Mouse (Mus musculus): ENCODE results near the gene Phpt1. TPM values are rescaled to one million over a fixed set of nuclear protein-coding genes. Genes with fewer than 3 reads are reported as not detected.

Phpt1 gene
- polyA plus RNA-seq, 1 experiment from 2014 or later, result 116 TPM

- Histone ChIP-seq H3K36me3 (ENCODE audit: control insufficient read depth, insufficient read depth, low read length) (peaks cover 19% of the 10 kb centered on the region), H3K9ac (ENCODE audit: low read depth, low read length) (no peak overlapping the region), H3K4me2 (no peak overlapping the region), H3K4me3 (ENCODE audit: low read depth, low read length) (no peak overlapping the region), H3K27ac (ENCODE audit: low read depth, low read length) (no peak overlapping the region), H3K4me1 (replicated peaks; ENCODE audit: control insufficient read depth, insufficient read depth, low read length) (peaks cover 19% of the 10 kb centered on the region), H3K9me3 (ENCODE audit: control insufficient read depth, low read length) (no peaks in the 10 kb centered on the region), H3K27me3 (replicated peaks; ENCODE audit: control insufficient read depth, insufficient read depth, low read length) (peaks cover 6% of the 10 kb centered on the region)
- WGBS, result 87% methylated on average over 3 of the region's 3 CpGs
- no peak for ATAC-seq (replicated peaks; ENCODE audit: low FRiP score)
- DNase-seq (ENCODE audit: low spot score), result no peak
Observed at GRCm38 (mm10) chr2:25585601-25586000, 10.6 kb upstream of the Phpt1 start.

DNA sequence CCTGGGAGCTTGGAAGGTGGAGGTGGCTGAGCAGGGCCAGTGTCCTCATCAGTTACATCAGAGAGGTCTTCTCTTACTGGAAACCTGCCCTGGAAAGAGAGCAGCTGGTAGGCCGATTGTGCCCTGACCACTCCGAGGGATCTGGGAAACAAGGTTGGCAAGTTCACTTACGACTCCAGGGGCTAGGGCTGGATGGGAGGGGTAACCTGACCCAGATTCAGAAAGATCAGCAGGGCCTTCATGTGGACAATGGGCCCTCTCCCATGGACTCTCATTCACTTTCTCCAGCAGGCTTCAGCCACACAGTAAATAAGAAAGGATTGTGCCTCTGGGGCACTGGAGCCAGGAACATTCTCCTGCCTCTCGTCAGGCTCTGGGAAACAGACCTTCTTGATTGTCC lies 9.8 kb upstream of the Phpt1 start:
- Histone ChIP-seq H3K4me1 (replicated peaks; ENCODE audit: control insufficient read depth, insufficient read depth, low read length) (peaks cover 19% of the 10 kb centered on the region), H3K27ac (ENCODE audit: low read depth, low read length) (no peak overlapping the region), H3K4me2 (no peak overlapping the region), H3K36me3 (ENCODE audit: control insufficient read depth, insufficient read depth, low read length) (peaks cover 14% of the 10 kb centered on the region), H3K4me3 (ENCODE audit: low read depth, low read length) (no peak overlapping the region), H3K27me3 (replicated peaks; ENCODE audit: control insufficient read depth, insufficient read depth, low read length) (peaks cover 14% of the 10 kb centered on the region), H3K9ac (ENCODE audit: low read depth, low read length) (no peak overlapping the region), H3K9me3 (ENCODE audit: control insufficient read depth, low read length) (no peaks in the 10 kb centered on the region)
- ATAC-seq (replicated peaks; ENCODE audit: low FRiP score), result no peak
- 86% methylated on average over 4 of the region's 4 CpGs for WGBS
- DNase-seq (ENCODE audit: low spot score), result no peak

GRCm38 (mm10) chr2:25584152-25584551 lies 9.1 kb upstream of the Phpt1 start:
- Histone ChIP-seq H3K36me3 (ENCODE audit: control insufficient read depth, insufficient read depth, low read length) (peaks cover 14% of the 10 kb centered on the region), H3K4me3 (ENCODE audit: low read depth, low read length) (no peak overlapping the region), H3K4me1 (replicated peaks; ENCODE audit: control insufficient read depth, insufficient read depth, low read length) (peaks cover 23% of the 10 kb centered on the region), H3K27me3 (replicated peaks; ENCODE audit: control insufficient read depth, insufficient read depth, low read length) (peaks cover 21% of the 10 kb centered on the region), H3K27ac (ENCODE audit: low read depth, low read length) (no peak overlapping the region), H3K9ac (ENCODE audit: low read depth, low read length) (no peak overlapping the region), H3K4me2 (no peak overlapping the region), H3K9me3 (ENCODE audit: control insufficient read depth, low read length) (no peaks in the 10 kb centered on the region)
- ATAC-seq (replicated peaks; ENCODE audit: low FRiP score) (no peak), DNase-seq (ENCODE audit: low spot score) (no peak)
- WGBS, result 94% methylated on average over 3 of the region's 3 CpGs

- peaks cover 11% of the 10 kb centered on the region for H3K36me3 ChIP-seq (ENCODE audit: control insufficient read depth, insufficient read depth, low read length)
- peaks cover 27% of the 10 kb centered on the region for H3K27me3 ChIP-seq (replicated peaks; ENCODE audit: control insufficient read depth, insufficient read depth, low read length)
- ATAC-seq (replicated peaks; ENCODE audit: low FRiP score) (no peak), DNase-seq (ENCODE audit: low spot score) (no peak)
- H3K4me2 ChIP-seq, result no peak overlapping the region
- 69% methylated on average over 4 of the region's 4 CpGs for WGBS
- H3K9ac ChIP-seq (ENCODE audit: low read depth, low read length), result no peak overlapping the region
- no peak overlapping the region for H3K27ac ChIP-seq (ENCODE audit: low read depth, low read length)
- peaks cover 25% of the 10 kb centered on the region for H3K4me1 ChIP-seq (replicated peaks; ENCODE audit: control insufficient read depth, insufficient read depth, low read length)
- no peaks in the 10 kb centered on the region for H3K9me3 ChIP-seq (ENCODE audit: control insufficient read depth, low read length)
- no peak overlapping the region for H3K4me3 ChIP-seq (ENCODE audit: low read depth, low read length)
Observed at GRCm38 (mm10) chr2:25583571-25583970, 8.5 kb upstream of the Phpt1 start.

- ATAC-seq (replicated peaks; ENCODE audit: low FRiP score), result no peak
- H3K9ac ChIP-seq (ENCODE audit: low read depth, low read length), result no peak overlapping the region
- H3K4me1 ChIP-seq (replicated peaks; ENCODE audit: control insufficient read depth, insufficient read depth, low read length), result peaks cover 26% of the 10 kb centered on the region
- DNase-seq (ENCODE audit: low spot score), result no peak
- H3K4me2 ChIP-seq, result no peak overlapping the region
- H3K4me3 ChIP-seq (ENCODE audit: low read depth, low read length), result no peak overlapping the region
- no peaks in the 10 kb centered on the region for H3K9me3 ChIP-seq (ENCODE audit: control insufficient read depth, low read length)
- H3K36me3 ChIP-seq (ENCODE audit: control insufficient read depth, insufficient read depth, low read length), result peaks cover 11% of the 10 kb centered on the region
- 82% methylated on average over 6 of the region's 6 CpGs for WGBS
- no peak overlapping the region for H3K27ac ChIP-seq (ENCODE audit: low read depth, low read length)
- peaks cover 31% of the 10 kb centered on the region for H3K27me3 ChIP-seq (replicated peaks; ENCODE audit: control insufficient read depth, insufficient read depth, low read length)
Observed at GRCm38 (mm10) chr2:25583120-25583481, 8.1 kb upstream of the Phpt1 start.

- 48% methylated on average over 12 of the region's 12 CpGs for WGBS
- H3K4me2 ChIP-seq, result no peak overlapping the region; the same call in 1 of the 2 replicates
- no peak for DNase-seq (ENCODE audit: low spot score)
- ATAC-seq (replicated peaks; ENCODE audit: low FRiP score), result peak; percentile 42; the same call in 1 of the 2 replicates
- H3K4me3 ChIP-seq (ENCODE audit: low read depth, low read length), result no peak overlapping the region
- H3K27ac ChIP-seq (ENCODE audit: low read depth, low read length), result no peak overlapping the region
- peaks cover 11% of the 10 kb centered on the region for H3K36me3 ChIP-seq (ENCODE audit: control insufficient read depth, insufficient read depth, low read length)
- peaks cover 31% of the 10 kb centered on the region for H3K4me1 ChIP-seq (replicated peaks; ENCODE audit: control insufficient read depth, insufficient read depth, low read length)
- peaks cover 36% of the 10 kb centered on the region for H3K27me3 ChIP-seq (replicated peaks; ENCODE audit: control insufficient read depth, insufficient read depth, low read length)
- no peaks in the 10 kb centered on the region for H3K9me3 ChIP-seq (ENCODE audit: control insufficient read depth, low read length)
- H3K9ac ChIP-seq (ENCODE audit: low read depth, low read length), result 0 out of 2 replicates have a peak overlapping the region, but pooled peaks have one; percentile 4
Observed at GRCm38 (mm10) chr2:25582466-25583119, 7.6 kb upstream of the Phpt1 start.

DNA sequence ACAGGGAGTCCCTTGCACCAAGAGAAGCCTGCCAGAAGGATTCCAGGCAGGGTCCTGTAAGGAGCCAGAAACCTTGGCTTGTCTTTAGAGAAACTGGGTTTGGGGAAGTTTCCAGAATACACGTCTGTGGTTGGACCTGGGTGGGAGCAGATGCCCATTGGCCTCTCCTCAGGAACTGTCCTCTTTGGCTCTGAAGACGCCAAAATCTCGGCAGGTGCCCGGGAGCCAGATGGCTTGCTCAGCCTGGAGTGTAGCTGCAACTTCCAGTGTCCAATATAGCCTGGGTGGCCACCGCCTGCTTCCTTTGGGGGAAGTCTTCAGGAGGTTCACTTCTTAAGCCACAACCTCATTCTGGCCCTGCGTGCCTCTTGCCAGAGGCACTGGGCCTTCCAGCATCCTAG lies 6.9 kb upstream of the Phpt1 start:
- peak overlapping the region; percentile 66 for H3K4me2 ChIP-seq
- ATAC-seq (replicated peaks; ENCODE audit: low FRiP score), result 0 out of 2 replicates have a peak, but pooled peaks have one; percentile 21
- 18% methylated on average over 6 of the region's 6 CpGs for WGBS
- no peaks in the 10 kb centered on the region for H3K9me3 ChIP-seq (ENCODE audit: control insufficient read depth, low read length)
- H3K9ac ChIP-seq (ENCODE audit: low read depth, low read length), result no peak overlapping the region
- H3K4me3 ChIP-seq (ENCODE audit: low read depth, low read length), result peak overlapping the region; percentile 34; the same call in 1 of the 2 replicates
- H3K27me3 ChIP-seq (replicated peaks; ENCODE audit: control insufficient read depth, insufficient read depth, low read length), result peaks cover 43% of the 10 kb centered on the region
- H3K36me3 ChIP-seq (ENCODE audit: control insufficient read depth, insufficient read depth, low read length), result peaks cover 9% of the 10 kb centered on the region
- H3K4me1 ChIP-seq (replicated peaks; ENCODE audit: control insufficient read depth, insufficient read depth, low read length), result peaks cover 37% of the 10 kb centered on the region
- H3K27ac ChIP-seq (ENCODE audit: low read depth, low read length), result no peak overlapping the region
- no peak for DNase-seq (ENCODE audit: low spot score)

GRCm38 (mm10) chr2:25581294-25581864 lies 6.4 kb upstream of the Phpt1 start, which contains the start of gene Ajm1:
TSS of gene Ajm1 (minus strand) at chr2:25581757.
- Histone ChIP-seq H3K27me3 (replicated peaks; ENCODE audit: control insufficient read depth, insufficient read depth, low read length) (peaks cover 48% of the 10 kb centered on the region), H3K9ac (ENCODE audit: low read depth, low read length) (0 out of 2 replicates have a peak within 1 kb of the TSS, but pooled peaks have one; percentile 4), H3K9me3 (ENCODE audit: control insufficient read depth, low read length) (no peaks in the 10 kb centered on the region), H3K36me3 (ENCODE audit: control insufficient read depth, insufficient read depth, low read length) (peaks cover 9% of the 10 kb centered on the region), H3K4me2 (peak within 1 kb of the TSS; percentile 66), H3K4me3 (ENCODE audit: low read depth, low read length) (peak within 1 kb of the TSS; percentile 34), H3K4me1 (replicated peaks; ENCODE audit: control insufficient read depth, insufficient read depth, low read length) (peaks cover 37% of the 10 kb centered on the region), H3K27ac (ENCODE audit: low read depth, low read length) (no peak within 1 kb of the TSS)
- peak; percentile 74 for ATAC-seq (replicated peaks; ENCODE audit: low FRiP score)
- peak; percentile 66 for DNase-seq (ENCODE audit: low spot score)
- WGBS, result 7% methylated on average over 19 of the region's 19 CpGs

Measured in liver, embryonic 11.5 days (tissue).